Mouse (Mus musculus) embryonic facial prominence, embryonic 11.5 days (tissue): ENCODE results near the gene Copg2. TPM values are rescaled to one million over a fixed set of nuclear protein-coding genes. Genes with fewer than 3 reads are reported as not detected.
A peak's percentile ranks its signal among the peaks of the same experiment; 100 is the strongest.

ENCODE experiments used
- ATAC-seq: fragments of 200-750 bp; cut with Nextera tagmentation; replicated peaks from 2 replicates; pipeline ENCODE4 v1.8.0; 2017; ENCODE audit warnings: low read depth; ENCODE audit not compliant: insufficient number of reproducible peaks, low FRiP score, low TSS enrichment
- DNase-seq: peaks from one replicate; pipeline ENCODE4 v3.0.0-alpha.2; 2015; ENCODE audit warnings: low spot score
- H3K27ac ChIP-seq: fragments of 300-500 bp; sonication (generic); replicated peaks from 2 replicates; pipeline ENCODE4 v1.5.1; 2014; ENCODE audit warnings: mild to moderate bottlenecking, low read depth, low read length, control low read depth
- H3K27me3 ChIP-seq: fragments of 300-500 bp; sonication (generic); 2 replicates; pipeline ENCODE4 v1.6.1; 2014; ENCODE audit warnings: mild to moderate bottlenecking, low read length, moderate library complexity, mixed read lengths; ENCODE audit not compliant: control insufficient read depth, insufficient read depth
- H3K36me3 ChIP-seq: fragments of 300-500 bp; sonication (generic); replicated peaks from 2 replicates; pipeline ENCODE4 v1.6.1; 2014; ENCODE audit warnings: low read depth, mild to moderate bottlenecking, low read length, moderate library complexity, mixed read lengths; ENCODE audit not compliant: control insufficient read depth, insufficient read depth
- H3K4me1 ChIP-seq: fragments of 300-500 bp; sonication (generic); 2 replicates; pipeline ENCODE4 v1.6.1; 2014; ENCODE audit warnings: low read length, mixed read lengths; ENCODE audit not compliant: control insufficient read depth, insufficient read depth
- H3K4me2 ChIP-seq: fragments of 300-500 bp; sonication (generic); 2 replicates; pipeline ENCODE4 v1.6.1; 2014; ENCODE audit warnings: low read depth, mild to moderate bottlenecking, control low read depth, low read length, moderate library complexity
- H3K4me3 ChIP-seq: fragments of 300-500 bp; sonication (generic); 2 replicates; pipeline ENCODE4 v1.5.1; 2014; ENCODE audit warnings: low read depth, low read length, control low read depth
- H3K9ac ChIP-seq: fragments of 300-500 bp; sonication (generic); replicated peaks from 2 replicates; pipeline ENCODE4 v1.6.1; 2014; ENCODE audit warnings: mild to moderate bottlenecking, control low read depth, low read length
- H3K9me3 ChIP-seq: fragments of 300-500 bp; sonication (generic); replicated peaks from 2 replicates; pipeline ENCODE4 v1.6.1; 2016; ENCODE audit warnings: mild to moderate bottlenecking, low read length, inconsistent platforms, mixed read lengths; ENCODE audit not compliant: control insufficient read depth
- WGBS: fragments of 180-500 bp; shearing (Covaris S2); extraction: QIAGEN DNeasy Blood & Tissue Kit; methylation state at CpG from one replicate; pipeline ENCODE4 v1.1.7; 2014; 5-methylcytosine and 5-hydroxymethylcytosine counted together
- polyA plus RNA-seq: library from polyadenylated mRNA; unstranded; fragments of >200 nt; fragmentation: Nextera tagmentation; extraction: Ambion mirVana; gene quantifications from 2 replicates; pipeline ENCODE4 v1.2.1, GENCODE M21; 2014

The Copg2 gene
- polyA plus RNA-seq, 1 experiment from 2014 or later, result 33.8 TPM

DNA sequence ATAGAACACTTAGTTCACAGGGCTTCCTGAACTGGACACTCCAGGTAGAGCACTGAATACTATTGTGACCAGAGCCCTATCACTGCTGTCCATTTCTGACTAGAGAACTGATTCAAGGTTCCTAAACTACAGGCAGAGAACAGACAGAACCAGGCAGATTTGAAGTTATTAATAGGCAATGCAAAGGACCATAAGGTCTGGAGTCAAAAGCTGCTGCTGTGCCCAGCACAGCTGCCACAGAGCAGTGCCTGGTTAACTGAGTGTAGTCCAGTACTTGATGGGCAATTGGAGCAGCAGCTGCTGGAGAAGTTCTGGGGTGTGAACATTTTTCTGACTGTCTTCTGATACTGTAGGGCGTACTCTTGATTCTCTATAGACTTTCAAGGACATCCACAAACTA is 30.1 kb downstream of the Copg2 start:
- no peak for DNase-seq
- Histone ChIP-seq H3K4me2 (no peak overlapping the region), H3K4me1 (no peaks in the 10 kb centered on the region), H3K9ac (no peak overlapping the region), H3K27me3 (no peaks in the 10 kb centered on the region), H3K36me3 (no peaks in the 10 kb centered on the region), H3K4me3 (no peak overlapping the region), H3K9me3 (no peaks in the 10 kb centered on the region), H3K27ac (no peak overlapping the region)
- WGBS, result 81% methylated on average over 1 of the region's 1 CpGs
- no peak for ATAC-seq

DNA sequence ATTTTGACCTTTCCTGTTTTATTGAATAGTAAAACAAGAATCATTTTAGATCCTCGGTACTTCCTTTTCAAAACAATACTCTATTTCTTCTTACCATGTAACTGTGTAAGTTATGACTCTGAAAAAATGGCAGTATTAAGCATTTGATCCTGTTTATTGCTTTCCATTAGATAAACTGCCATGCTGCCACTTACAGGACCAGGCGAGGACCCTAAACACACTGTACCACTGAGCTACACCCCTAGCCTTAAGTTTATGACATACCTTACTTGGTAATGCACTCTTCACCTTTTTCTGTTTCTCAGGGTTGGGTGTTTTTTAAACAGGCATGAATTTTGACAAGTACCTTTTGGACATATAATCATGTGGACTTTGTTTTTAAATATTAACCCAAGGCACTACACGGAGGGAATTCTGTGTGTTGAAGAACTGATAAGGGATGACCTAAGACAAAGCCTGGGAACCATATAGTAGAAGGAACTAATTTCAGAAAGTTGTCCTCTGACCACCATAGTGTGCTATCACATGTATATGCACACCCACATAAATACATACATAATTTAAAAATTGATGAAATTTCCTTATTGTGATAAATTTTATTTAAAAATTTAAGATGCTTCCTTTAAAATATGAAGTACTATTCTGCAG is 31.4 kb downstream of the Copg2 start:
- no peak overlapping the region for H3K4me2 ChIP-seq
- ATAC-seq, result no peak
- WGBS, result 91% methylated on average over 3 of the region's 3 CpGs
- no peak overlapping the region for H3K27ac ChIP-seq
- H3K9ac ChIP-seq, result no peak overlapping the region
- no peak overlapping the region for H3K4me3 ChIP-seq
- H3K4me1 ChIP-seq, result no peaks in the 10 kb centered on the region
- no peaks in the 10 kb centered on the region for H3K9me3 ChIP-seq
- no peak for DNase-seq
- no peaks in the 10 kb centered on the region for H3K36me3 ChIP-seq
- H3K27me3 ChIP-seq, result no peaks in the 10 kb centered on the region

DNA sequence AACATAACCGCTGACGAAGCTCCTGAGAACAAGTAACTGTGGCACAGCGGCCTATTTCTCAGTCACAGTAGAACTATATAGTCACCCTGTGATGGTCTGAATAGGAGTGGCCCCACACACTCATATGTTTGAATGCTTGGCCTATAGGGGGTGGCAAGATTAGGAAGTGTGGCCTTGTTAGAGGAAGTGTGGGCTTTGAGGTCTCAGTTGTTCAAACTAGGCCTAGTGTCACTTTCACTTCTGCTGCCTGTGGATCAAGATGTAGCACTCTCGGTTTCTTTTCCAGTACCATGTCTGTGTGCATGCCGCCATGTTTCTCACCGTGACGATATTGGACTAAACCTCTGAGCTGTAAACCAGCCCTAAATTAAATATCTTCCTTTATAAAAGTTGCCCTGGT is 40.6 kb downstream of the Copg2 start:
- Histone ChIP-seq H3K4me1 (no peaks in the 10 kb centered on the region), H3K4me2 (no peak overlapping the region), H3K36me3 (no peaks in the 10 kb centered on the region), H3K4me3 (no peak overlapping the region), H3K27ac (no peak overlapping the region), H3K9me3 (no peaks in the 10 kb centered on the region), H3K27me3 (no peaks in the 10 kb centered on the region), H3K9ac (no peak overlapping the region)
- WGBS, result 95% methylated on average over 7 of the region's 7 CpGs
- ATAC-seq (no peak), DNase-seq (no peak)

DNA sequence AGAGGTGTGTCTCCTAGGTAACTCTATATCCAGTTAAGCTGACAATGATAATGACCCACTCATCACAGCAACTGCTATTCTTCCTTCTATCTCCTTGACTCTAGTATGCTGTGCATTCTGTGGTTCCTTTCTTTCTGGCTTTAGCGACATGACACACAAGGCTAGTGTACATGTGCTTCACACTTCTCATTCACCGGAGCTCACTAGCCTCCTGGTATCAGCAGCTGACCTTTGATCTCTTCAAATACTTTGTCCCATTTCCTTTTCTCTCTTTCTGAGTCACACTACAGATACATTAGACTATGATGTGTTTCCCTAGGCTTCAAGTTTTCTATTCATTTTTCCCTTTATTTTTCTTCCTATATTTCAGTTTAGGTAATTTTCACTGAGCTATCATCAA is 41.4 kb downstream of the Copg2 start:
- ATAC-seq (no peak), DNase-seq (no peak)
- H3K4me3 ChIP-seq, result no peak overlapping the region
- no peak overlapping the region for H3K27ac ChIP-seq
- no peak overlapping the region for H3K9ac ChIP-seq
- no peaks in the 10 kb centered on the region for H3K4me1 ChIP-seq
- no peak overlapping the region for H3K4me2 ChIP-seq
- no peaks in the 10 kb centered on the region for H3K9me3 ChIP-seq
- H3K27me3 ChIP-seq, result no peaks in the 10 kb centered on the region
- H3K36me3 ChIP-seq, result no peaks in the 10 kb centered on the region
- 89% methylated on average over 2 of the region's 2 CpGs for WGBS

DNA sequence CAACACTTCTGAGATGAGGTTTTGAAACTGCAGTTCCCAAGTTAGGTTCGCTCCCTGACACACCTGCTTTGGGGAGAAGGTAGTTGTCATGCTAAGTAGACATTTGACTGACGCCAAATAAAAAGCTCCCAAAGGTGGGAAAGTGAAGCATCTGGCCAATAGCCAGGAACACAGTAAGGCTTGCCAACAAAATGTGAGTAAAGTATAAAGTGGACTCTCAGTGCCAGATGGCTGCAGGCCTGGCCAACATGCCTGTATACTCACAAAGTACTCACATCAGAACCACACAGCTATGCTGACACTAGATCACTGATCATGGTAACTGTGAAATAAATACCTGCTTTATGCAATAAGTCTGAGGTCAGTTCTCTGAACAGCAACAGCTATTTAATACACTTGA is 46.8 kb downstream of the Copg2 start:
- H3K9me3 ChIP-seq, result no peaks in the 10 kb centered on the region
- ATAC-seq (no peak), DNase-seq (no peak)
- H3K9ac ChIP-seq, result no peak overlapping the region
- 81% methylated on average over 2 of the region's 2 CpGs for whole genome bisulfite sequencing
- no peak overlapping the region for H3K4me3 ChIP-seq
- H3K36me3 ChIP-seq, result no peaks in the 10 kb centered on the region
- no peak overlapping the region for H3K27ac ChIP-seq
- no peak overlapping the region for H3K4me2 ChIP-seq
- H3K27me3 ChIP-seq, result no peaks in the 10 kb centered on the region
- no peaks in the 10 kb centered on the region for H3K4me1 ChIP-seq

DNA sequence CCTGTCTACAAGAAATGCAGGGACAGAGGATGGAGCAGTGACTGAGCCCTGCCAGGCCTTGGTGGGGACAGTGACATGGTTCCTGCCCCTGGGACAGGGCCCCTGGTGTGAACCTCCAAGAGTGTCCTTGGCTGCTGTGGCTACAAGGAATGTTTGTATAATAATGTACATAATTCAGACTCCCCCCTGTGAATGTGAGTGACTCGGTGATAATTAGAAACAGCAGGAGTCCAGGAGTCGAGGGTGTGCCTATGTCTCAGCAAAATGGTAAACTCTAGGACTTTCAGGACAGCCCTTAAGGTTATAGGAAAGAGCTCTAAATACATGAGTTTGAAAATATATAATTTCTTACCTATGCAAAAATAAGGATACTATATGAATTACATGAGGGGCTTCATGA is 64.4 kb downstream of the Copg2 start:
- ATAC-seq (no peak), DNase-seq (peak; percentile 62)
- Histone ChIP-seq H3K9me3 (no peaks in the 10 kb centered on the region), H3K27ac (no peak overlapping the region), H3K4me3 (no peak overlapping the region), H3K36me3 (no peaks in the 10 kb centered on the region), H3K4me2 (no peak overlapping the region), H3K9ac (no peak overlapping the region), H3K4me1 (no peaks in the 10 kb centered on the region), H3K27me3 (no peaks in the 10 kb centered on the region)
- WGBS, result 38% methylated on average over 2 of the region's 2 CpGs

DNA sequence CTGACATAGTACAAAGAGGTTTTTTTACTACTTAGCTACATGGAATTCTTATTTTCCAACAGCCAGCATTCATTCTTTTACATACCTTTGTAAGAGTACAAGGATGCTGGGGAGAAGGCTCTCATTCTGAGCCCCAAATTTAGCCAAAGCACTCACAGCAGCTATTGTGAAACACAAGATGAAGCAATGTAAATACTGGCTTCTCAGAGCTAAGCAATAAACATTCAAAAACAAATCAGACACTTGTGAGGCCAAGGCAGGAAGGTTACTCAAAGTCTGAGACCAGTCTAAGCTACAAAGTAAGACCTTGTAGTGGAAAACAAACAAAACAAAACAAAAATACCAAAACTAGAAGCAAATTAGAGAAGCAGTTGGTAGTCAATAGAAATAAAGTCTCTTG is 83.0 kb downstream of the Copg2 start:
- no peaks in the 10 kb centered on the region for H3K9me3 ChIP-seq
- no peak overlapping the region for H3K27ac ChIP-seq
- ATAC-seq, result no peak
- no peak overlapping the region for H3K4me2 ChIP-seq
- no peaks in the 10 kb centered on the region for H3K36me3 ChIP-seq
- no peak overlapping the region for H3K4me3 ChIP-seq
- H3K4me1 ChIP-seq, result no peaks in the 10 kb centered on the region
- DNase-seq, result no peak
- H3K27me3 ChIP-seq, result no peaks in the 10 kb centered on the region
- no peak overlapping the region for H3K9ac ChIP-seq

DNA sequence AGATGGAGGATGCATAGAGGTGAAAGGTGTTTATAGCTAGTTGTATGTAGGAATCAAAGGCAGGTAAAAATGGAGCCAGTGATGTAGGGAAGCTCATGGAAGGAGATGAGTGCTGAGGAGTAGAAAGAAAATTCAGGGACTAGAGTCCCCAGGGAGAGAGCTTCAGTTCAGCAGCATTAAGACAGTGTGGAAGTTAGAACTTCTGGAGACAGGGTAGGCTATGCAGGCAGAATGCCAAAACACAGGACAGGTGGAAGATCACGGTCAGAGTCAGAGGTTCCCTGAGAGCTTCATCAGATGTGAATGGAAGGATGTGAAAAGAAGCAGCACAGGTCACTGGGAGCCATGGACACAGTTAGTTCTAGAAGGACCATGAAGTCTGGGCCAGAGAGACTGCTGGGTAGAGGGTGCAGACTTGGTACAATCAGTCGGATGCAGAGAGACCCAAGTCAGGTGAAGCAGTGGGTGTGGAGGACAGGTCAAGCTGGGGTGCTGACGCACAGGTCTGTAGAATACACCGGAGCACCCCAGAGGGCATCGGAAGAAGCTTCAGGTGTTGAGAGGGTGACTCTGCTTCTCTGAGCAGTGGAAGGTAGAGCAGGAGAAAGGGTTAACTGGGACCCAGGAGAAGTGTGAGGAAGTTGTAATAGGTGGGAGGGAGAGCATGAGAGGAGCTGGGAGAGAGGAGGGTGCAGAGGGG is 91.4 kb downstream of the Copg2 start:
- no peaks in the 10 kb centered on the region for H3K27me3 ChIP-seq
- no peaks in the 10 kb centered on the region for H3K4me1 ChIP-seq
- H3K4me2 ChIP-seq, result no peak overlapping the region
- 94% methylated on average over 5 of the region's 5 CpGs for WGBS
- ATAC-seq (peak; percentile 32; the same call in 1 of the 2 replicates), DNase-seq (no peak)
- H3K4me3 ChIP-seq, result no peak overlapping the region
- no peaks in the 10 kb centered on the region; the same call in 1 of the 2 replicates for H3K36me3 ChIP-seq
- H3K27ac ChIP-seq, result no peak overlapping the region
- H3K9me3 ChIP-seq, result no peaks in the 10 kb centered on the region
- H3K9ac ChIP-seq, result 0 out of 2 replicates have a peak overlapping the region, but pooled peaks have one; percentile 4
